Mouse (Mus musculus) testis, adult 2 months (tissue): ENCODE results near the gene Ficd. TPM values are rescaled to one million over a fixed set of nuclear protein-coding genes. Genes with fewer than 3 reads are reported as not detected.

Experiments
- H3K27ac ChIP-seq: fragments of 200-500 bp; 2 replicates; pipeline ENCODE4 v1.5.1; 2012; ENCODE audit warnings: low read depth, low read length; ENCODE audit not compliant: control insufficient read depth, insufficient read depth
- H3K27me3 ChIP-seq: fragments of 200-500 bp; 2 replicates; pipeline ENCODE4 v1.6.1; 2012; ENCODE audit warnings: mild to moderate bottlenecking, low read length, moderate library complexity; ENCODE audit not compliant: control insufficient read depth, insufficient read depth
- H3K36me3 ChIP-seq: fragments of 200-500 bp; 2 replicates; pipeline ENCODE4 v1.6.1; 2012; ENCODE audit warnings: mild to moderate bottlenecking, low read length; ENCODE audit not compliant: control insufficient read depth, insufficient read depth
- H3K4me1 ChIP-seq: fragments of 200-500 bp; 2 replicates; pipeline ENCODE4 v1.6.1; 2012; ENCODE audit warnings: low read length; ENCODE audit not compliant: control insufficient read depth, insufficient read depth
- H3K4me3 ChIP-seq: fragments of 200-500 bp; 2 replicates; pipeline ENCODE4 v1.5.1; 2012; ENCODE audit warnings: low read depth, mild to moderate bottlenecking, low read length, moderate library complexity, mixed read lengths; ENCODE audit not compliant: control insufficient read depth
- CTCF ChIP-seq: fragments of 200-500 bp; IDR thresholded peaks from 2 replicates; pipeline ENCODE4 v1.5.1; 2012; ENCODE audit warnings: low read depth, mild to moderate bottlenecking, inconsistent platforms, low read length, moderate library complexity; ENCODE audit not compliant: control insufficient read depth, insufficient read depth, insufficient replicate concordance
- POLR2A ChIP-seq: fragments of 200-500 bp; IDR thresholded peaks from 2 replicates; pipeline ENCODE4 v1.6.1; 2012; ENCODE audit warnings: low read depth, mild to moderate bottlenecking, inconsistent platforms, low read length, moderate library complexity; ENCODE audit not compliant: control insufficient read depth
- polyA plus RNA-seq: library from polyadenylated mRNA; depleted of rRNA; stranded (reverse); fragments of >200 nt; gene quantifications from 2 replicates; pipeline ENCODE4 v1.2.3, GENCODE M21; 2012

The Ficd gene
- polyA plus RNA-seq, 1 experiment, result 5.2 TPM

DNA sequence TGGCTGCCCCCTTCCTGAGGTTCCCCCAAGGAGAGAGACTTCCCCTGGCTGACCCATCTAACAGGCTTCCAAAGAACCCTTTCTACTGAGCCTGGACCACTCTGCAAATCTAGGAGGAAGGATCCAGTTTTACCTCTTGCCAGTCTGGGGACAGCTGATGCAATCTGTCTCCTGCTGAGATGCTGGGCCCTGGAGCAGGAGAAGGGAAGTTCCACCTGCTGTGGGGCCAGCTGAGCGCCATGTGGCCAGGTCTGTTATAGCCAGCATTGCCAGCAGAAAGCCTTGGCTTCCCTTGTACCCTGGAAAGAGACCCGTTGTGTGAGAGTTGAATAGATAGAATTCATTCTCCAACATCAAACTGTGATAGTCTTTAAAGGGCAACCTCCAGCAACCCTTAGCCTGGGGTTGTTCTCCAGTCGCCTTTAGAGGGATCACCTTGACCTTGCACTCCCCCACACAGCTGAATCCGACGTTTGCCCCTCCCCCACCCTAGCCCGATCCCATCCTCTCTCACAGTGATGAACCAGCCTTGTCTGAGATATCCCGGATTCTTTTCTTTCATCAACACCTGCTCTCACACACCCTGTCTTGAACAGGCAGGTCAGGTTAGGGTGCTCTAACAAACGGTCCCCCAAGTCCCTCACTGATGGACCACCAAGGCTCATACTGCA lies 11.9 kb upstream of the Ficd start:
- H3K27ac ChIP-seq, result peak overlapping the region; percentile 22; the same call in 1 of the 2 replicates
- H3K27me3 ChIP-seq, result no peaks in the 10 kb centered on the region
- H3K36me3 ChIP-seq, result no peaks in the 10 kb centered on the region
- TF ChIP-seq POLR2A (no peak), CTCF (no peak)
- H3K4me1 ChIP-seq, result peaks cover 23% of the 10 kb centered on the region
- peak overlapping the region; percentile 92 for H3K4me3 ChIP-seq

GRCm38 (mm10) chr5:113724446-113724845 lies 11.2 kb upstream of the Ficd start, which contains the start of gene 1700069L16Rik:
Gene 1700069L16Rik (minus strand): TSS chr5:113724772.
- H3K27ac ChIP-seq, result peak within 1 kb of the TSS; percentile 75
- H3K27me3 ChIP-seq, result no peaks in the 10 kb centered on the region
- peak; percentile 97 for TF ChIP-seq CTCF
- peak; percentile 21; the same call in 1 of the 2 replicates for TF ChIP-seq POLR2A
- peaks cover 21% of the 10 kb centered on the region for H3K4me1 ChIP-seq
- no peaks in the 10 kb centered on the region for H3K36me3 ChIP-seq
- H3K4me3 ChIP-seq, result peak within 1 kb of the TSS; percentile 92

DNA sequence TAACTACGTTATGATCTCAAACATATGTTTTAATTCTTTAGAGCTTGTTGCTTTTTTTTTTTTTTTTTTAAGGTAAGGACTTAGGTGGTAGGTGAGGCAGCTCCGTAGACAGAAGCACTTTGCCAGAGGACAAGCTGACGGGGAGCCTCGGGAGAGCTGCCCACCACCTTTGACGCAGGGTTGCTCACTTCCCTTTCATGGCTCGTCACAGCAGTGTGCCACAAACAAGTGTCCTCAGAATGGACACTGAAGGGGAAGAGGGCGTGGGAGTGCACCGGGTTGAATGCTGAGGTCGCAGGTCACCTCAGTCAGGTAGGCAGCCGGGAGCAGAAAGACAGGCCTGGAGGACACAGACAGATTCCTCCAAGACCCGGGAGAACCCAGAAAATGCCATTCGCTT lies 10.2 kb upstream of the Ficd start:
- H3K36me3 ChIP-seq, result no peaks in the 10 kb centered on the region
- no peak for TF ChIP-seq POLR2A
- H3K4me1 ChIP-seq, result peaks cover 20% of the 10 kb centered on the region
- H3K4me3 ChIP-seq, result peak overlapping the region; percentile 64; the same call in 1 of the 2 replicates
- no peaks in the 10 kb centered on the region for H3K27me3 ChIP-seq
- H3K27ac ChIP-seq, result no peak overlapping the region

- H3K27ac ChIP-seq, result no peak overlapping the region
- H3K4me1 ChIP-seq, result peaks cover 20% of the 10 kb centered on the region
- no peaks in the 10 kb centered on the region for H3K36me3 ChIP-seq
- no peaks in the 10 kb centered on the region for H3K27me3 ChIP-seq
- H3K4me3 ChIP-seq, result no peak overlapping the region
- TF ChIP-seq POLR2A (no peak), CTCF (no peak)
These were observed 9.0 kb upstream of the Ficd start for GRCm38 (mm10) chr5:113726618-113727017.

GRCm38 (mm10) chr5:113727238-113727637 lies 8.4 kb upstream of the Ficd start:
- Histone ChIP-seq H3K4me3 (no peak overlapping the region), H3K36me3 (no peaks in the 10 kb centered on the region), H3K27me3 (no peaks in the 10 kb centered on the region), H3K27ac (no peak overlapping the region), H3K4me1 (peaks cover 20% of the 10 kb centered on the region)
- TF ChIP-seq CTCF (no peak), POLR2A (no peak)

- peaks cover 20% of the 10 kb centered on the region for H3K4me1 ChIP-seq
- no peak overlapping the region for H3K27ac ChIP-seq
- H3K4me3 ChIP-seq, result no peak overlapping the region
- no peaks in the 10 kb centered on the region for H3K36me3 ChIP-seq
- H3K27me3 ChIP-seq, result no peaks in the 10 kb centered on the region
- TF ChIP-seq POLR2A (no peak), CTCF (no peak)
These were observed 7.6 kb upstream of the Ficd start for GRCm38 (mm10) chr5:113728011-113728410.

DNA sequence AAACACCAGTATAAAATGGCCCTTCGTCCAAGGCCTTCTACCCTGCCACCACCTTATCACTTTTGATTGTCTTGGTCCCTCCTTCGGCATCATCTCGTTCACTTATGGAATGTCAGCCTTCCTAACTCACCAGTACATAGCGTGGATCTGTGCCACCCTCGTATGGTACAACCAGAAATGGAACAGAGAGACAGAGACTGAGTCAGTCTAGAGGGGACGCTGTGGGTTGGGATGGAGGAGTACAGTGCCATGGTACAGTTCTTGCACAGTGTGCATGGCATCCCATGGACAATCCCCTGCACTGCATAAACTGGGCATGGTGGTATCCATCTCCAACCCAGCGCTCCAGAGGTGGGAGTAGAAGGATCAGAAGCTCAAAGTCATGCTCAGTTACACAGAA lies 6.9 kb upstream of the Ficd start:
- TF ChIP-seq POLR2A, result no peak
- TF ChIP-seq CTCF, result no peak
- Histone ChIP-seq H3K36me3 (no peaks in the 10 kb centered on the region), H3K4me3 (no peak overlapping the region), H3K27me3 (no peaks in the 10 kb centered on the region), H3K27ac (no peak overlapping the region), H3K4me1 (peaks cover 17% of the 10 kb centered on the region)
